Mouse (Mus musculus) CH12.LX (cell line): ENCODE data around the gene Fbxl17. TPM values are rescaled to one million over a fixed set of nuclear protein-coding genes. Genes with fewer than 3 reads are reported as not detected.

Experiments used
- DNase-seq: peaks from one replicate; pipeline ENCODE4 v3.0.0-alpha.2; 2013; ENCODE audit errors: extremely low read depth
- H3K27ac ChIP-seq: 2 replicates; pipeline ENCODE4 v1.5.1; 2012; ENCODE audit warnings: low read depth, mild to moderate bottlenecking, control low read depth, moderate library complexity; ENCODE audit not compliant: insufficient read depth
- H3K27me3 ChIP-seq: replicated peaks from 2 replicates; pipeline ENCODE3; 2012; ENCODE audit warnings: inconsistent platforms
- H3K36me3 ChIP-seq, 2 experiments: replicated peaks in 1 of 2; 2 replicates each; pipeline versions ENCODE3 to v1.6.1; 2012; ENCODE audit warnings: inconsistent platforms in 1 of 2, low read length in 1 of 2, mild to moderate bottlenecking in 1 of 2, mixed read lengths in 1 of 2, moderate library complexity in 1 of 2; ENCODE audit not compliant: control insufficient read depth in 1 of 2, insufficient read depth in 1 of 2
- H3K4me1 ChIP-seq, 2 experiments: 2 replicates each; pipeline ENCODE4 v1.6.1; 2012; ENCODE audit warnings: inconsistent platforms in 1 of 2, moderate library complexity in 1 of 2; ENCODE audit not compliant: insufficient read depth in 2 of 2, control insufficient read depth in 1 of 2
- H3K4me2 ChIP-seq: 2 replicates; pipeline ENCODE4 v1.6.1; 2012; ENCODE audit warnings: low read depth, mild to moderate bottlenecking, control low read depth; ENCODE audit not compliant: poor library complexity, insufficient read depth, severe bottlenecking
- H3K4me3 ChIP-seq, 3 experiments: fragments of 150-350 bp in 1 of 3; sonication (generic) in 1 of 3; replicated peaks in 1 of 3; 2 replicates each; pipeline versions ENCODE3 to v1.5.1; 2011 to 2012; ENCODE audit warnings: low read depth in 2 of 3, low read length in 2 of 3, mild to moderate bottlenecking in 2 of 3, moderate library complexity in 2 of 3, control low read depth in 1 of 3, improper control_type of control experiment in 1 of 3, inconsistent platforms in 1 of 3, mixed read lengths in 1 of 3; ENCODE audit not compliant: poor library complexity in 1 of 3
- H3K79me2 ChIP-seq: replicated peaks from 2 replicates; pipeline ENCODE4 v1.6.1; 2012; ENCODE audit warnings: mild to moderate bottlenecking, moderate library complexity; ENCODE audit not compliant: control insufficient read depth, poor library complexity, insufficient read depth, severe bottlenecking; ENCODE audit errors: extremely low read depth
- H3K9ac ChIP-seq: 2 replicates; pipeline ENCODE4 v1.6.1; 2012; ENCODE audit warnings: low read depth, mild to moderate bottlenecking, control low read depth, moderate library complexity; ENCODE audit not compliant: insufficient read depth
- H3K9me3 ChIP-seq: replicated peaks from 2 replicates; pipeline ENCODE3; 2012; ENCODE audit warnings: low read length, inconsistent platforms, mixed read lengths
- CHD1 ChIP-seq: IDR thresholded peaks from 2 replicates; pipeline ENCODE4 v1.6.1; 2012; ENCODE audit warnings: low read depth, low read length, improper control_type of control experiment, inconsistent platforms
- CHD2 ChIP-seq: IDR thresholded peaks from 2 replicates; pipeline ENCODE4 v1.6.1; 2011; ENCODE audit warnings: low read length, improper control_type of control experiment
- E2F4 ChIP-seq: IDR thresholded peaks from 2 replicates; pipeline ENCODE4 v1.6.1; 2011; ENCODE audit warnings: low read depth, low read length, improper control_type of control experiment; ENCODE audit not compliant: insufficient replicate concordance
- IRF4 ChIP-seq: IDR thresholded peaks from 2 replicates; pipeline ENCODE4 v1.6.1; 2014; ENCODE audit warnings: low read depth, mild to moderate bottlenecking, inconsistent platforms, low read length, improper control_type of control experiment
- JUN ChIP-seq: IDR thresholded peaks from 2 replicates; pipeline ENCODE4 v1.6.1; 2011; ENCODE audit warnings: low read depth, mild to moderate bottlenecking, low read length, improper control_type of control experiment, moderate library complexity; ENCODE audit not compliant: insufficient read depth
- KAT2A ChIP-seq: IDR thresholded peaks from 2 replicates; pipeline ENCODE4 v1.6.1; 2012; ENCODE audit warnings: low read length, improper control_type of control experiment, inconsistent platforms; ENCODE audit not compliant: insufficient replicate concordance
- MAZ ChIP-seq: IDR thresholded peaks from 2 replicates; pipeline ENCODE4 v1.6.1; 2012; ENCODE audit warnings: low read depth, mild to moderate bottlenecking, inconsistent platforms, low read length, improper control_type of control experiment, moderate library complexity
- MEF2A ChIP-seq: IDR thresholded peaks from 2 replicates; pipeline ENCODE4 v1.6.1; 2014; ENCODE audit warnings: low read depth, mild to moderate bottlenecking, inconsistent platforms, low read length, improper control_type of control experiment, borderline replicate concordance
- MXI1 ChIP-seq: IDR thresholded peaks from 2 replicates; pipeline ENCODE4 v1.6.1; 2011; ENCODE audit warnings: mild to moderate bottlenecking, low read depth, low read length, improper control_type of control experiment
- MYC ChIP-seq: IDR thresholded peaks from 2 replicates; pipeline ENCODE4 v1.6.1; 2011; ENCODE audit warnings: low read depth, mild to moderate bottlenecking, improper control_type of control experiment, low read length
- POLR2AphosphoS2 ChIP-seq: IDR thresholded peaks from 2 replicates; pipeline ENCODE4 v1.6.1; 2011; ENCODE audit warnings: low read depth, low read length, improper control_type of control experiment
- RAD21 ChIP-seq: IDR thresholded peaks from 2 replicates; pipeline ENCODE4 v1.6.1; 2011; ENCODE audit warnings: low read depth, mild to moderate bottlenecking, low read length, improper control_type of control experiment, moderate library complexity
- SMC3 ChIP-seq: IDR thresholded peaks from 2 replicates; pipeline ENCODE4 v1.6.1; 2011; ENCODE audit warnings: low read depth, low read length, improper control_type of control experiment
- TCF12 ChIP-seq: IDR thresholded peaks from 2 replicates; pipeline ENCODE4 v1.6.1; 2014; ENCODE audit warnings: low read depth, mild to moderate bottlenecking, inconsistent platforms, low read length, improper control_type of control experiment
- UBTF ChIP-seq: IDR thresholded peaks from 2 replicates; pipeline ENCODE4 v1.6.1; 2012; ENCODE audit warnings: low read depth, mild to moderate bottlenecking, inconsistent platforms, low read length, improper control_type of control experiment, moderate library complexity
- USF1 ChIP-seq: IDR thresholded peaks from 2 replicates; pipeline ENCODE4 v1.6.1; 2014; ENCODE audit warnings: low read depth, mild to moderate bottlenecking, inconsistent platforms, low read length, improper control_type of control experiment
- USF2 ChIP-seq: conservative IDR thresholded peaks from 2 replicates; pipeline ENCODE4 v1.6.1; 2011; ENCODE audit warnings: low read depth, low read length, improper control_type of control experiment
- ZC3H11A ChIP-seq: IDR thresholded peaks from 2 replicates; pipeline ENCODE4 v1.6.1; 2012; ENCODE audit warnings: low read depth, mild to moderate bottlenecking, inconsistent platforms, low read length, improper control_type of control experiment
- ZMIZ1 ChIP-seq: IDR thresholded peaks from 2 replicates; pipeline ENCODE4 v1.6.1; 2012; ENCODE audit warnings: low read depth, mild to moderate bottlenecking, inconsistent platforms, low read length, improper control_type of control experiment
- dilution Hi-C: fragments of 300-500 bp; cut with MboI; formaldehyde crosslinking; loops from 2 replicates; pipeline ENCODE4 v1.14.3; 2020; ENCODE audit warnings: low sequenced_read_pairs; ENCODE audit not compliant: extremely low pct_unique_long_range_greater_than_20kb, extremely low pct_ligation_motif_present
- in situ Hi-C: fragments of 300-500 bp; cut with MboI; formaldehyde crosslinking; loops from 3 replicates; pipeline ENCODE4 v1.14.3; 2019; ENCODE audit warnings: low sequenced_read_pairs, low pct_ligation_motif_present, low pct_unique_long_range_greater_than_20kb, mixed read lengths
- polyA plus RNA-seq: library from polyadenylated mRNA; unstranded; fragments of >175 nt; gene quantifications from 2 replicates; pipeline ENCODE4 v1.2.1, GENCODE M21; 2012; ENCODE audit warnings: low read depth; ENCODE audit not compliant: insufficient read length
- total RNA-seq, 2 experiments: library from RNA; depleted of rRNA; stranded (reverse); fragments of 300-350 nt in 1 of 2; fragments of >200 nt in 1 of 2; gene quantifications; 2 replicates each; pipeline ENCODE4 v1.2.3; 2012 to 2014

The Fbxl17 gene
- total and polyA plus RNA-seq, 3 experiments = 4.0 to 6.9 (median 4.3) TPM

DNA sequence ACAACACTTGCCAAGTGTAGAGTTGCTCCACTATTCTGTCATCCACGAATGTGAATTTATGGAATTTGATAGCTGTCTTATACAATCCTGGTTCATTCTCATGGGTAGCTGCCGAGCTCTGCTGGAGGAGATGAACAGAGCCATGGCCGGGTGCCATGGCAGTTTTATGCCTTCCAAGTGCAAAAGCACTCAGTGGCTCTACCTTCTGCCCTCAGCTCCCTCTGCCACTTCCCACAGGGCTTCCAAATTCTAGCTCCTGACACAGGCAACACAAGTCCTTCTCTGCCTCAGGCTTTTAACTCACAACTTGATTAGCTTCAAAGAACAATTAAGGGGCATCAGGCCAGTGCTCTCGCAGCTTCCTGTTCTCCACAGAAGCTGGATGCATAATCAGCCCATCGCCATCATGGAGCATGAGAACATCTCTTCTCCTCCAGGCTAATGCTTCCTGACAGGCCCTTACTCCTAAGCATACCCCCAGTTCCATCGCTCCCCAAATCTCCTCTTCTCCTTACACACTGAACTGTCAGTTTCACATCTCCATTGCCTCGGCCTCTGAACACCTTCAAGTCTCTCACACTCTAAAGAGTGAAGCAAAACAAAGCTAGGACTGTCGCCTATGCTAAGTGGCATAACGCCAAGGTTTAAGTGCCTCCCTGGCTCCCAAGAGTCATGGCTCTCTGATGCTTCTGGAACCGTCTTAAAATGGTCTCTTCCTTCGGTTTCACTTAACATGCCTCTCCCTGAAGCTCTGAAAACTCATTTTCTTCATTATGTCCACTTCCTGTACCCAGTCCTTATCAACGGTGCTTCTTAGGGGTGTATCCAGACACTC is 184.0 kb downstream of the Fbxl17 start:
- dilution Hi-C loops (no loop called here), in situ Hi-C loops (no loop called here)
- TF ChIP-seq MXI1 = no peak
- TF ChIP-seq MEF2A = no peak
- TF ChIP-seq E2F4 = no peak
- TF ChIP-seq JUN = no peak
- TF ChIP-seq TCF12 = no peak
- no peak for TF ChIP-seq CHD2
- TF ChIP-seq POLR2AphosphoS2 = no peak
- no peak for TF ChIP-seq UBTF
- no peak for TF ChIP-seq IRF4
- no peak for TF ChIP-seq RAD21
- no peak for TF ChIP-seq USF2
- no peak for TF ChIP-seq CHD1
- no peak for TF ChIP-seq SMC3
- H3K27ac ChIP-seq = no peak overlapping the region
- peaks cover 0 to 9% of the 10 kb centered on the region in 2 experiments for H3K36me3 ChIP-seq
- H3K9me3 ChIP-seq = no peaks in the 10 kb centered on the region
- no peaks in the 10 kb centered on the region for H3K27me3 ChIP-seq
- no peak overlapping the region for H3K9ac ChIP-seq
- no peak overlapping the region for H3K4me3 ChIP-seq
- H3K4me2 ChIP-seq = no peak overlapping the region
- H3K79me2 ChIP-seq = no peaks in the 10 kb centered on the region
- H3K4me1 ChIP-seq = no peaks in the 10 kb centered on the region
- no peak for DNase-seq

DNA sequence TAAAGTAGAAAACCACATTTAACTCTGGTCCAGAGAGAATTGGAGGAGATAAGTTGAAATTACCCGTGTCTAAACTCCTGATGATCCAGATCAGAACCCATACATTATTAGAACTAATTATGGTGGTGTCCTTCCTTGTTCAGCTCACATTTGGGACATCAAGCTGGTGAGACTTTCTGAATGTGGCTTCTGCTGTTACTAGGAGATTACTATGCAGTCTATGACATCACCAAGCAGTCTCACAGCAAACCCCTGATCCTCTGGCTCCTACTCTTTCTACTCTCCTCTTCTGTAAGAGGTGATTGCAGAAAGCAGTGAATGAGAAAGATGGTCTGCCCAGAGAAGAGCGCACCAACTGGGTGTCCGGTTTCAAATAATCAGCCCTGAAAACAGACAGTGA is 187.0 kb downstream of the Fbxl17 start:
- no peaks in the 10 kb centered on the region for H3K4me1 ChIP-seq
- H3K9ac ChIP-seq = no peak overlapping the region
- peaks cover 0 to 9% of the 10 kb centered on the region in 2 experiments for H3K36me3 ChIP-seq
- no peaks in the 10 kb centered on the region for H3K9me3 ChIP-seq
- H3K79me2 ChIP-seq = no peaks in the 10 kb centered on the region
- dilution Hi-C loops = no loop called here
- H3K4me2 ChIP-seq = no peak overlapping the region
- no peak for TF ChIP-seq USF1
- TF ChIP-seq CHD1 = no peak
- no peak for TF ChIP-seq MAZ
- TF ChIP-seq ZC3H11A = no peak
- TF ChIP-seq UBTF = no peak
- TF ChIP-seq MYC = no peak
- no peak for TF ChIP-seq KAT2A
- TF ChIP-seq IRF4 = no peak
- TF ChIP-seq ZMIZ1 = no peak
- no peaks in the 10 kb centered on the region for H3K27me3 ChIP-seq
- no peak overlapping the region for H3K27ac ChIP-seq
- no peak for DNase-seq
- H3K4me3 ChIP-seq = no peak overlapping the region
- in situ Hi-C loops = no loop called here
